Mouse (Mus musculus) kidney, adult 2 months (tissue): ENCODE measurements at regions not wholly inside any gene's neighbourhood (a gene's known extent, or its start where the extent isn't known, plus 50 kb on each side); places are given as distances from the start of the nearest gene placed in this dataset.
"Not testable (repeated sequence)": the region's sequence is repeated elsewhere in the genome, so short reads cannot be mapped to it uniquely, and the experiment has no call there.

Experiments used
- DNase-seq: peaks from one replicate; pipeline ENCODE4 v3.0.0; 2021
- H3K27ac ChIP-seq: fragments of 200-500 bp; 2 replicates; pipeline ENCODE4 v1.5.1; 2012; ENCODE audit warnings: low read depth, low read length, control low read depth, inconsistent platforms; ENCODE audit not compliant: insufficient read depth
- H3K27me3 ChIP-seq: fragments of 200-500 bp; replicated peaks from 2 replicates; pipeline ENCODE4 v1.6.1; 2012; ENCODE audit warnings: mild to moderate bottlenecking, moderate library complexity, low read length, inconsistent platforms; ENCODE audit not compliant: control insufficient read depth, insufficient read depth
- H3K36me3 ChIP-seq: fragments of 200-500 bp; 2 replicates; pipeline ENCODE4 v1.6.1; 2012; ENCODE audit warnings: mild to moderate bottlenecking, moderate library complexity, low read length, inconsistent platforms; ENCODE audit not compliant: control insufficient read depth, insufficient read depth
- H3K4me1 ChIP-seq: fragments of 200-500 bp; 2 replicates; pipeline ENCODE4 v1.6.1; 2011; ENCODE audit warnings: low read length; ENCODE audit not compliant: control insufficient read depth, insufficient read depth
- H3K4me3 ChIP-seq: fragments of 200-500 bp; 2 replicates; pipeline ENCODE4 v1.5.1; 2011; ENCODE audit warnings: mild to moderate bottlenecking, low read depth, low read length, control low read depth; ENCODE audit not compliant: insufficient read depth
- CTCF ChIP-seq: fragments of 200-500 bp; conservative IDR thresholded peaks from 2 replicates; pipeline ENCODE4 v1.5.1; 2011; ENCODE audit warnings: low read depth, mild to moderate bottlenecking, control low read depth, low read length, moderate library complexity, mixed read lengths; ENCODE audit not compliant: insufficient read depth, insufficient read length
- POLR2A ChIP-seq: fragments of 200-500 bp; IDR thresholded peaks from one replicate; pipeline ENCODE4 v1.6.1; 2011; ENCODE audit warnings: low read depth, low read length, control low read depth
- WGBS: fragments of 180-500 bp; shearing (Covaris S2); methylation state at CpG from one replicate; pipeline ENCODE4 v1.1.7; 2018; 5-methylcytosine and 5-hydroxymethylcytosine counted together

GRCm38 (mm10) chr5:68252671-68253070 lies 221.0 kb downstream of the Grxcr1 start:
- DNase-seq: peak; percentile 59
- H3K27ac ChIP-seq: no peak overlapping the region
- no peaks in the 10 kb centered on the region for H3K36me3 ChIP-seq
- no peak overlapping the region for H3K4me3 ChIP-seq
- TF ChIP-seq POLR2A (no peak), CTCF (peak; percentile 51)
- WGBS: 10% methylated on average over 8 of the region's 8 CpGs
- no peaks in the 10 kb centered on the region for H3K4me1 ChIP-seq
- H3K27me3 ChIP-seq: no peaks in the 10 kb centered on the region

GRCm38 (mm10) chr5:68253476-68253875 lies 221.8 kb downstream of the Grxcr1 start:
- TF ChIP-seq POLR2A (no peak), CTCF (no peak)
- DNase-seq: no peak
- 23% methylated on average over 1 of the region's 1 CpGs for WGBS
- H3K36me3 ChIP-seq: no peaks in the 10 kb centered on the region
- H3K4me3 ChIP-seq: no peak overlapping the region
- no peaks in the 10 kb centered on the region for H3K27me3 ChIP-seq
- no peak overlapping the region for H3K27ac ChIP-seq
- no peaks in the 10 kb centered on the region for H3K4me1 ChIP-seq

- no peaks in the 10 kb centered on the region for H3K4me1 ChIP-seq
- H3K4me3 ChIP-seq: no peak overlapping the region
- no peaks in the 10 kb centered on the region for H3K27me3 ChIP-seq
- 55% methylated on average over 2 of the region's 2 CpGs for WGBS
- H3K36me3 ChIP-seq: no peaks in the 10 kb centered on the region
- DNase-seq: no peak
- no peak overlapping the region for H3K27ac ChIP-seq
- TF ChIP-seq POLR2A (no peak), CTCF (no peak)
Measured at GRCm38 (mm10) chr5:68254111-68254510, 222.5 kb downstream of the Grxcr1 start.

GRCm38 (mm10) chr5:68264206-68264605 lies 232.6 kb downstream of the Grxcr1 start:
- H3K36me3 ChIP-seq: no peaks in the 10 kb centered on the region
- TF ChIP-seq POLR2A (no peak), CTCF (no peak)
- no peaks in the 10 kb centered on the region for H3K4me1 ChIP-seq
- no peaks in the 10 kb centered on the region for H3K27me3 ChIP-seq
- H3K27ac ChIP-seq: no peak overlapping the region
- H3K4me3 ChIP-seq: no peak overlapping the region
- WGBS: 88% methylated on average over 3 of the region's 3 CpGs
- DNase-seq: no peak

GRCm38 (mm10) chr5:68274271-68274670 lies 242.6 kb downstream of the Grxcr1 start:
- H3K4me1 ChIP-seq: no peaks in the 10 kb centered on the region
- TF ChIP-seq CTCF (no peak), POLR2A (no peak)
- H3K4me3 ChIP-seq: no peak overlapping the region
- no peak for DNase-seq
- no peaks in the 10 kb centered on the region for H3K27me3 ChIP-seq
- 70% methylated on average over 3 of the region's 3 CpGs for WGBS
- no peak overlapping the region for H3K27ac ChIP-seq
- no peaks in the 10 kb centered on the region for H3K36me3 ChIP-seq

- Histone ChIP-seq H3K27me3 (no peaks in the 10 kb centered on the region), H3K4me1 (no peaks in the 10 kb centered on the region), H3K36me3 (no peaks in the 10 kb centered on the region), H3K27ac (no peak overlapping the region), H3K4me3 (no peak overlapping the region)
- TF ChIP-seq CTCF: no peak
- TF ChIP-seq POLR2A: no peak
- 80% methylated on average over 5 of the region's 5 CpGs for WGBS
- DNase-seq: no peak
Measured at GRCm38 (mm10) chr5:68275558-68276263, 244.1 kb downstream of the Grxcr1 start.

- DNase-seq, H3K4me1 ChIP-seq: not testable (repeated sequence)
- 89% methylated on average over 2 of the region's 2 CpGs for WGBS
Measured at GRCm38 (mm10) chr5:68295774-68296173, 264.1 kb downstream of the Grxcr1 start.

More at GRCm38 (mm10) chr5:68295774-68296173, 264.1 kb downstream of the Grxcr1 start:
- not testable (repeated sequence) for H3K4me3 ChIP-seq, H3K36me3 ChIP-seq, H3K27me3 ChIP-seq, H3K27ac ChIP-seq
